Mouse (Mus musculus): Measurements from ENCODE around the gene Psmg4. TPM values are rescaled to one million over a fixed set of nuclear protein-coding genes. Genes with fewer than 3 reads are reported as not detected.

The Psmg4 gene
- polyA plus RNA-seq, 1 experiment from 2014 or later: 79.2 TPM

DNA sequence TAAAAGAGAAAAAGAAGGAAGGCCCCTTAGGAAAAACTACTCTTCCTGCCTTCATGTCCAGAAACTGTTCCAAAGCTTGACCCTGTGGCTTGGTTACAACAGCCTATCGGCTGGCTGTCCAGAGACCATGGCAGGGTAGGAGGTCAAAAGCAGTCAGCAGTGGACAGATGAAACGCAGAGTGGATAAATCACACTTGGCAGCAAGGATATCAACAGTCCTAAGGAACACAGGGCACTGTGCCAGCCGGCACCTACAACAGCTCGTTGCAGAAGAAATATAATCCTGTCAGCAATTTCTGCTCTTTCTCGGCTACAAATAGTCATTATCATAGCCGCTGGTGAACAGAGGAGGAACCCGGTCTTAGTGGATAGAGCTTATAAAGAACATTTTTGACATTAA lies 60.2 kb downstream of the Psmg4 start:
- WGBS: 35% methylated on average over 7 of the region's 7 CpGs
- no peak overlapping the region for H3K9ac ChIP-seq (replicated peaks; ENCODE audit: low read length)
- H3K27ac ChIP-seq (replicated peaks; ENCODE audit: low read depth, low read length): peak overlapping the region; percentile 63; the same call in 1 of the 2 replicates
- peaks cover 24% of the 10 kb centered on the region for H3K4me1 ChIP-seq (ENCODE audit: control insufficient read depth, insufficient read depth, low read length)
- no peak overlapping the region for H3K4me3 ChIP-seq (replicated peaks; ENCODE audit: low read depth, low read length)
- H3K36me3 ChIP-seq (ENCODE audit: control insufficient read depth, insufficient read depth, low read length): peaks cover 2% of the 10 kb centered on the region; the same call in 1 of the 2 replicates
- no peak overlapping the region for H3K4me2 ChIP-seq (ENCODE audit: low read length)
- peak; percentile 60 for DNase-seq
- no peaks in the 10 kb centered on the region for H3K27me3 ChIP-seq (ENCODE audit: control insufficient read depth, insufficient read depth, low read length)
- no peaks in the 10 kb centered on the region for H3K9me3 ChIP-seq (ENCODE audit: control insufficient read depth, low read length)
- no peak for ATAC-seq (ENCODE audit: low FRiP score, low TSS enrichment)

DNA sequence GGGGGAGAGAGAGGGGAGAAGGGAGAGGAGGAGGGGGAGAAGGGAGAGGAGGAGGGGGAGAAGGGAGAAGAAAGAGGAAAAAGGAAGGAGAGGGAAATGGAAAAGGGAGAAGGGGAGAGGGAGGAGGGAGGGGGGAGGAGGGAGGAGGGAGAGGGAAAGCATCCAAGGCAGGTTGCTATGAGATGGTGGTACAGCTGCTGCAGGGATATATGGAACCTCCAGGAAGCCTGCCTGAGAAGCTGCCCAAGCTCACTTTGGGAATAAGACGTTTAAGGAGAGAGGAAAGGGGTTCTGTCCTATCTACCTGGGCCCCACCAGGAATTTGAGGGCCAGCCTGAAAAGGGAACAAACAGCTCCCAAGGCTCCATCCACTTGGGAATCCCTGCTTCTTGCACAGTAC lies 64.2 kb downstream of the Psmg4 start:
- Histone ChIP-seq H3K27me3 (ENCODE audit: control insufficient read depth, insufficient read depth, low read length) (no peaks in the 10 kb centered on the region), H3K9me3 (ENCODE audit: control insufficient read depth, low read length) (no peaks in the 10 kb centered on the region), H3K36me3 (ENCODE audit: control insufficient read depth, insufficient read depth, low read length) (no peaks in the 10 kb centered on the region), H3K4me2 (ENCODE audit: low read length) (no peak overlapping the region), H3K4me1 (ENCODE audit: control insufficient read depth, insufficient read depth, low read length) (peaks cover 24% of the 10 kb centered on the region), H3K4me3 (replicated peaks; ENCODE audit: low read depth, low read length) (no peak overlapping the region), H3K27ac (replicated peaks; ENCODE audit: low read depth, low read length) (no peak overlapping the region), H3K9ac (replicated peaks; ENCODE audit: low read length) (no peak overlapping the region)
- no peak for ATAC-seq (ENCODE audit: low FRiP score, low TSS enrichment)
- DNase-seq: no peak
- 4% methylated on average over 1 of the region's 1 CpGs for WGBS

Other genes starting within 250 kb of the Psmg4 start
- gene Nqo2, start 198.3 kb upstream of the Psmg4 start, polyA plus RNA-seq (2014; fragmentation: Nextera tagmentation; extraction: Ambion mirVana): 4.7 and 9.4 TPM in 2 replicates
- gene Ripk1, start 160.6 kb upstream of the Psmg4 start, polyA plus RNA-seq (2014; fragmentation: Nextera tagmentation; extraction: Ambion mirVana): 4.2 and 4.7 TPM in 2 replicates
- 31.0 and 40.0 TPM in 2 replicates for gene Serpinb6a, start 160.2 kb upstream of the Psmg4 start, polyA plus RNA-seq (2014; fragmentation: Nextera tagmentation; extraction: Ambion mirVana)
- gene Bphl, start 125.4 kb upstream of the Psmg4 start, polyA plus RNA-seq (2014; fragmentation: Nextera tagmentation; extraction: Ambion mirVana): 28.7 and 36.8 TPM in 2 replicates
- gene Tubb2a, start 85.0 kb upstream of the Psmg4 start, polyA plus RNA-seq (2014; fragmentation: Nextera tagmentation; extraction: Ambion mirVana): 2,201 and 2,712 TPM in 2 replicates
- 758 and 1,005 TPM in 2 replicates for gene Tubb2b, start 32.5 kb upstream of the Psmg4 start, polyA plus RNA-seq (2014; fragmentation: Nextera tagmentation; extraction: Ambion mirVana)
- 23.4 and 28.0 TPM in 2 replicates for gene Slc22a23, start 182.2 kb downstream of the Psmg4 start, polyA plus RNA-seq (2014; fragmentation: Nextera tagmentation; extraction: Ambion mirVana)